Mouse (Mus musculus) heart, postnatal 0 days (tissue): ENCODE measurements at regions not wholly inside any gene's neighbourhood (a gene's known extent, or its start where the extent isn't known, plus 50 kb on each side); places are given as distances from the start of the nearest gene placed in this dataset.

ENCODE experiments used
- ATAC-seq: fragments of 200-750 bp; cut with Nextera tagmentation; 2 replicates; pipeline ENCODE4 v1.8.0; 2017; ENCODE audit warnings: low read depth, moderate number of reproducible peaks, moderate library complexity; ENCODE audit not compliant: insufficient read depth
- DNase-seq: peaks from one replicate; pipeline ENCODE4 v3.0.0-alpha.2; 2016; ENCODE audit warnings: low spot score
- H3K27ac ChIP-seq: fragments of 300-500 bp; sonication (generic); 2 replicates; pipeline ENCODE4 v1.5.1; 2014; ENCODE audit warnings: low read depth, mild to moderate bottlenecking
- H3K27me3 ChIP-seq: fragments of 300-500 bp; sonication (generic); 2 replicates; pipeline ENCODE4 v1.6.1; 2014; ENCODE audit warnings: low read length, mixed read lengths; ENCODE audit not compliant: control insufficient read depth, insufficient read depth
- H3K36me3 ChIP-seq: fragments of 300-500 bp; sonication (generic); replicated peaks from 2 replicates; pipeline ENCODE4 v1.6.1; 2014; ENCODE audit warnings: low read length, mixed read lengths; ENCODE audit not compliant: control insufficient read depth, insufficient read depth
- H3K4me1 ChIP-seq: fragments of 300-500 bp; sonication (generic); 2 replicates; pipeline ENCODE4 v1.6.1; 2014; ENCODE audit warnings: antibody characterized with exemption; ENCODE audit not compliant: control insufficient read depth, insufficient read depth
- H3K4me2 ChIP-seq: fragments of 300-500 bp; sonication (generic); 2 replicates; pipeline ENCODE4 v1.6.1; 2014; ENCODE audit warnings: low read depth, mild to moderate bottlenecking, low read length, moderate library complexity
- H3K4me3 ChIP-seq: fragments of 300-500 bp; sonication (generic); 2 replicates; pipeline ENCODE4 v1.5.1; 2014; ENCODE audit warnings: low read depth, low read length
- H3K9ac ChIP-seq: fragments of 300-500 bp; sonication (generic); replicated peaks from 2 replicates; pipeline ENCODE4 v1.6.1; 2014; ENCODE audit warnings: low read depth, low read length, mixed read lengths
- H3K9me3 ChIP-seq: fragments of 300-500 bp; sonication (generic); replicated peaks from 2 replicates; pipeline ENCODE4 v1.6.1; 2016; ENCODE audit warnings: low read length; ENCODE audit not compliant: control insufficient read depth
- CTCF ChIP-seq: IDR thresholded peaks from 2 replicates; pipeline ENCODE4 v1.5.1; 2016; ENCODE audit warnings: antibody characterized with exemption, control low read depth, low read depth
- EP300 ChIP-seq: IDR thresholded peaks from 2 replicates; pipeline ENCODE4 v1.6.1; 2016; ENCODE audit warnings: antibody characterized with exemption, low read depth
- WGBS: fragments of 180-500 bp; shearing (Covaris S2); extraction: QIAGEN DNeasy Blood & Tissue Kit; methylation state at CpG from one replicate; pipeline ENCODE4 v1.1.7; 2014; 5-methylcytosine and 5-hydroxymethylcytosine counted together

DNA sequence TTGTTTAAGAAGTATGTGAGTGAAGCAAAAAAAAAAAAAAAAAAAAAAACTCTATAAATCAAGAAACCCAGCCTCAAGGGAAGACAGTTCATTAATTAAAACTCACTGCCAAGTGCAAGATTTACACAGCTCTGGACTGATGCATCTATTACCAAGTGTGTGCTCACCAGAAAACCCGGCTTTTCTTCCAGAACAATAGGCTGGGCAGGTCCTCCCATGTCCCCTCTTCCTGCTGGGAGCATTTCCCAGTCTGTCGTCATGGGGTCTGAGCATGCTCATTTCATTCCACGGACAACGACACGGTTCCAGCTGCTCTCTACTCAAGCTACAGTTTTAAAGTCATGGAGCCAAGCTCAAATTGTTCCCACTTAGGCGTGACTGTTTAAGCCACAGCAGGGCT, 183.6 kb upstream of the Arid2 start:
- Histone ChIP-seq H3K27ac (no peak overlapping the region), H3K4me1 (no peaks in the 10 kb centered on the region), H3K27me3 (no peaks in the 10 kb centered on the region), H3K4me2 (no peak overlapping the region), H3K36me3 (no peaks in the 10 kb centered on the region), H3K9ac (no peak overlapping the region), H3K4me3 (no peak overlapping the region), H3K9me3 (no peaks in the 10 kb centered on the region)
- no peak for TF ChIP-seq EP300
- TF ChIP-seq CTCF = no peak
- peak; percentile 73 for ATAC-seq
- DNase-seq = peak; percentile 51
- WGBS = 42% methylated on average over 6 of the region's 6 CpGs

DNA sequence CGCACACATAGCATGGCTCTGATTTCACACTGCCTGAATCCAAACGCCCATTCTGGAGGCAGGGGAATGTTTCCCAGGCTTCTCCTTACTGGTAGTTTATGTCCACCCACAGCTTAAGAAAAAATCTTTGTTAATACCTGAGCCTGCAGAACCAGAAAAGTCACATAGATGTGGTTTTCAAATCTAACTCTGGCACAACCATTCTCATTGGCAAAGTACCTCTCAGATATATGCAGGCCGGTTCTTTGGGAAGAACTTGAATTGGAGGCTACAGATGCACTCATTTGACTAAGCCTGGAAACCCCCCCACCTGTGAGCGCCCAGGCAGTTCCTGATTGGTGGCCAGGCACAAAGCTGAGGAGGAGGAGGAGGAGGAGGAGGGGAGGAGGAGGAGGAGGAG, 179.8 kb upstream of the Arid2 start:
- no peak for ATAC-seq
- peaks cover 4% of the 10 kb centered on the region for H3K9me3 ChIP-seq
- DNase-seq = no peak
- 58% methylated on average over 4 of the region's 4 CpGs for WGBS
- no peaks in the 10 kb centered on the region for H3K4me1 ChIP-seq
- no peak overlapping the region for H3K4me2 ChIP-seq
- no peaks in the 10 kb centered on the region for H3K27me3 ChIP-seq
- H3K27ac ChIP-seq = no peak overlapping the region
- H3K9ac ChIP-seq = no peak overlapping the region
- H3K36me3 ChIP-seq = no peaks in the 10 kb centered on the region
- TF ChIP-seq CTCF = no peak
- no peak for TF ChIP-seq EP300
- H3K4me3 ChIP-seq = no peak overlapping the region

DNA sequence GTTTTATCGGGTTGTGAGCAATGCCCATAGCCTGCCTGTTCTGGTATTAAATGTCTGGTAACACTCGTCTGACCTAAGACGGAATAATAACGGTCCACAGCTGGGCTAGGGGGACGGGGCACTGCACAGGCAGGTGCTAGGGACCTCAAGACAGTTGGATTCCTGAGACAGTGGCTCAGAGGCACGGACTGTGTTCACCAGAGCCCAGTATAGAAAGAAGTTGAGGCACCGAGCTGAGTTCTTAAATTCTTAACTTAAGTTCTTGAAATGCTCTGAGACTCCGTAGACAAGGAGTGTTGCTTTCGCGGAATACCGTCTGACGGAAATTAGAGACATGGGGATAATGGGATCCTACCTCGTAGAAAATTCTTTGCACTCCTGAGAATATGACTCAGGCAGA, 174.2 kb upstream of the Arid2 start:
- peaks cover 4% of the 10 kb centered on the region for H3K9me3 ChIP-seq
- no peak overlapping the region for H3K4me2 ChIP-seq
- WGBS = 88% methylated on average over 13 of the region's 13 CpGs
- DNase-seq = no peak
- H3K36me3 ChIP-seq = no peaks in the 10 kb centered on the region
- ATAC-seq = no peak
- TF ChIP-seq CTCF = no peak
- no peak for TF ChIP-seq EP300
- no peak overlapping the region for H3K4me3 ChIP-seq
- no peak overlapping the region for H3K27ac ChIP-seq
- H3K9ac ChIP-seq = no peak overlapping the region
- no peaks in the 10 kb centered on the region for H3K4me1 ChIP-seq
- H3K27me3 ChIP-seq = no peaks in the 10 kb centered on the region

DNA sequence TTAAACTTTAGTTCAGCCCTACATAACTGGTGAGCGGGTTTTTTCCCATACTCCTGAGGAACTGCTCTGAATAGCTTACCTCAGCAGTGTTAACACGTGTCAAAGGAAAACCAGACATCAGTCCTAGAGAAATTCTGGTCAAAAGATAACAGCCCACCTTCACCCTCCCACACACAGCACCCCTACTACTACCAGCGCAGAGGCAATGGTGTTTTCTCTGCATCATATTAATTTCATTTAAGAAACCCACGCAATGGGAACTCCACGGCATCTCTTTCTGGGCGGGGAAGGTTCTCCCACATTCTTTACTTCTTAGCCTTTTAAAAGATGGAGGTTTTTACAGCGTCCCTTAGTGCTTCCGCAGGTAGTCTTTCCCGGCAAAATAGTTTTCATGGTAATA, 172.7 kb upstream of the Arid2 start:
- H3K27ac ChIP-seq = no peak overlapping the region

DNA sequence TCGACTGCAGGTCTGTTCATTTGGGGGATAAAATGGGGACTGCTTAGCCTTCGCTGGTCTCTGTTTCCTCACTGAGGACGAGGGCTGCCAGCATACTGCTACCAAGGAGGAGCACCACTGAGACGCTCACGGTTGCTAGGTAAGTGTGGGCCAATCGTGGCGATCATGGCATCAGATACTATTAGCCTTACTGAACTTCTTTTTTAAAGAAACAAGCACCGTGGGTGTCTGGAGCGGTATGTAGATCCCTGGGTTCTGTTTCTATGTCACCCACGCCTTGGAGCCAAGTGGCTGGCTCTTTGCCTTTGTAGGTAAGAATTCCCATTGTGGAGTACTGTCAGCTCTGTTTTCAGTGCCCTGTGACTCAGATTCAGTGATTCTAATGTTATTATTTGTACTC, 172.1 kb upstream of the Arid2 start:
- H3K4me2 ChIP-seq = peak overlapping the region; percentile 32; the same call in 1 of the 2 replicates
- H3K4me3 ChIP-seq = no peak overlapping the region

More for the DNA sequence above, 172.7 kb upstream of the Arid2 start:
- H3K9me3 ChIP-seq = peaks cover 1% of the 10 kb centered on the region
- TF ChIP-seq CTCF (no peak), EP300 (no peak)
- no peak overlapping the region for H3K9ac ChIP-seq
- H3K36me3 ChIP-seq = no peaks in the 10 kb centered on the region
- no peaks in the 10 kb centered on the region for H3K4me1 ChIP-seq
- H3K27me3 ChIP-seq = no peaks in the 10 kb centered on the region
- no peak overlapping the region for H3K4me3 ChIP-seq
- 45% methylated on average over 9 of the region's 9 CpGs for WGBS
- DNase-seq (no peak), ATAC-seq (no peak)
- no peak overlapping the region for H3K4me2 ChIP-seq

DNA sequence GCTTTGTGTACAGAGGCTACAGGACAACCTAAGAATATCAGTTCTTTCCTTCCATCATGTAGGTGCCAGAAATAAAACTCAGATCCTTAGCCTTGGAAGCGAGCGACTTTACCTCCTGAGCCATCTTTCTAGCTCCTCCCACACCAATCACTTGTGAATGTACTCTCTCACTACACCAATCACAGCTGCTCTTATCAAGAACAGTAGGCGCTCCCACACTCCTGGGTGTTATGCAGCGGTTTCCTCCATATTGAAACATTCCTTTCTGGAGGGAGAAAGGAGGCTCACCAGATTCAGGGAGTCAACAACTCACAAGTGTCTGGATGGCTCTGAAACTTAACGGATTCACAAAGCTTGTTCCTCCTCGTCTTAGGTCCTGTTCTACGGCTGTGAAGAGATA, 168.1 kb upstream of the Arid2 start:
- Histone ChIP-seq H3K4me2 (no peak overlapping the region), H3K4me1 (no peaks in the 10 kb centered on the region), H3K36me3 (no peaks in the 10 kb centered on the region), H3K4me3 (no peak overlapping the region), H3K9ac (no peak overlapping the region), H3K27ac (no peak overlapping the region), H3K27me3 (no peaks in the 10 kb centered on the region), H3K9me3 (0 out of 2 replicates have a peak, but pooled peaks cover 4% of the 10 kb centered on the region)
- ATAC-seq = no peak
- no peak for DNase-seq
- 86% methylated on average over 7 of the region's 7 CpGs for WGBS
- TF ChIP-seq CTCF (no peak), EP300 (no peak)

More for the DNA sequence above, 172.1 kb upstream of the Arid2 start:
- Histone ChIP-seq H3K36me3 (no peaks in the 10 kb centered on the region), H3K9ac (no peak overlapping the region), H3K27me3 (no peaks in the 10 kb centered on the region), H3K27ac (no peak overlapping the region), H3K9me3 (no peaks in the 10 kb centered on the region), H3K4me1 (no peaks in the 10 kb centered on the region)
- WGBS = 29% methylated on average over 10 of the region's 10 CpGs
- TF ChIP-seq CTCF (no peak), EP300 (no peak)
- DNase-seq (no peak), ATAC-seq (no peak)
